22 mouse cellular contexts compared by ENCODE assay signal in genomic region chr3:105791129-105791528, GRCm38 (mm10). TPM values are rescaled to one million over a fixed set of nuclear protein-coding genes. Genes with fewer than 3 reads are reported as not detected.
DNase-seq lines count a peak whose midpoint lies in the region; ATAC-seq and TF ChIP-seq lines count a peak whose summit lies in the region.
"Had no signal": no experiment of that assay in that cellular context is flagged by ENCODE, and none has a peak within 500 bp of the region (broad histone marks: within the 10 kb centered on the region; RNA-seq: fewer than 3 reads in every experiment).

No protein-coding gene starts in this region.

- ATAC-seq in liver, postnatal 0 days, result no peak
- ATAC-seq: forebrain, embryonic 14.5 days; hindbrain, embryonic 16.5 days; Patski had no signal

- H3K27me3 ChIP-seq in liver, postnatal 0 days (ENCODE audit: insufficient read depth, low read length), result no peaks in the 10 kb centered on the region
- H3K27me3 ChIP-seq in midbrain, embryonic 10.5 days (ENCODE audit: low read depth, poor library complexity, severe bottlenecking), result no peaks in the 10 kb centered on the region
- H3K27me3 ChIP-seq: CH12.LX; heart, embryonic 13.5 days; hindbrain, embryonic 12.5 days; Patski had no signal

- no peaks in the 10 kb centered on the region for H3K9me3 ChIP-seq in liver, postnatal 0 days (ENCODE audit: low read length)
- no peaks in the 10 kb centered on the region; the same call in 1 of the 2 replicates for H3K9me3 ChIP-seq in midbrain, embryonic 10.5 days (replicated peaks)
- H3K9me3 ChIP-seq: forebrain, embryonic 10.5 days had no signal

- H3K4me2 ChIP-seq in liver, postnatal 0 days (ENCODE audit: low read depth, low read length), result no peak overlapping the region
- H3K4me2 ChIP-seq: heart, embryonic 13.5 days; hindbrain, embryonic 12.5 days had no signal

- peak; percentile 25 for DNase-seq in CD4-positive helper T cell, adult 2 months (ENCODE audit: low read depth, low spot score)
- DNase-seq in CD4-positive, CD25-positive, alpha-beta regulatory T cell, adult 2 months (ENCODE audit: low read depth, low spot score), result peak; percentile 34
- DNase-seq in induced T-regulatory cell, adult 2 months (ENCODE audit: low read depth), result peak; percentile 70
- DNase-seq in liver, postnatal 0 days, result no peak
- DNase-seq in midbrain, embryonic 10.5 days (ENCODE audit: low spot score), result no peak
- DNase-seq in lung, postnatal 25 days (ENCODE audit: low spot score), result no peak
- no peak for DNase-seq in kidney, adult 8-10 months
- DNase-seq: adrenal gland, adult 2 months; adrenal gland, postnatal 25 days; cerebellum, adult 18-20 months; cerebellum, adult 9-11 months; gastrocnemius, postnatal 36 days; heart, adult 11 months; heart, postnatal 4 days had no signal

- 0 out of 2 replicates have a peak overlapping the region, but pooled peaks have one; percentile 46 for H3K27ac ChIP-seq in liver, postnatal 0 days (ENCODE audit: low read depth)
- H3K27ac ChIP-seq in midbrain, embryonic 10.5 days (replicated peaks), result no peak overlapping the region
- H3K27ac ChIP-seq: embryonic facial prominence, embryonic 10.5 days; forebrain, embryonic 10.5 days; heart, embryonic 13.5 days; hindbrain, embryonic 12.5 days had no signal

- H3K9ac ChIP-seq in liver, postnatal 0 days (replicated peaks), result no peak overlapping the region
- H3K9ac ChIP-seq: heart, embryonic 13.5 days; hindbrain, embryonic 12.5 days had no signal

- H3K36me3 ChIP-seq in liver, postnatal 0 days (replicated peaks; ENCODE audit: insufficient read depth, low read length), result peaks cover 11% of the 10 kb centered on the region; the same call in 1 of the 2 replicates
- peaks cover 41% of the 10 kb centered on the region for H3K36me3 ChIP-seq in midbrain, embryonic 10.5 days

- TF ChIP-seq CTCF in liver, postnatal 0 days (IDR thresholded peaks at IDR 0.05; ENCODE audit: low read depth), result no peak

- WGBS in liver, postnatal 0 days (ENCODE audit: insufficient replicate concordance), result 84% methylated on average over 2 of the region's 2 CpGs
- 98% methylated on average over 2 of the region's 2 CpGs for WGBS in midbrain, embryonic 10.5 days

- H3K4me1 ChIP-seq in liver, postnatal 0 days (ENCODE audit: insufficient read depth), result peaks cover 15% of the 10 kb centered on the region
- H3K4me1 ChIP-seq in midbrain, embryonic 10.5 days, result no peaks in the 10 kb centered on the region
- H3K4me1 ChIP-seq: embryonic facial prominence, embryonic 10.5 days; forebrain, embryonic 10.5 days; hindbrain, embryonic 12.5 days had no signal

- TF ChIP-seq EP300 in liver, postnatal 0 days (IDR thresholded peaks at IDR 0.05; ENCODE audit: low read depth), result no peak

- no peak overlapping the region for H3K4me3 ChIP-seq in liver, postnatal 0 days (ENCODE audit: low read depth, low read length)
- no peak overlapping the region for H3K4me3 ChIP-seq in midbrain, embryonic 10.5 days
- H3K4me3 ChIP-seq: embryonic facial prominence, embryonic 10.5 days; forebrain, embryonic 10.5 days; heart, embryonic 13.5 days; hindbrain, embryonic 12.5 days had no signal

RNA-seq across cellular contexts. Expression of gene Rap1a, which starts 10.0 kb away (rescaled TPM):
- 89.0 and 93.3 TPM in 2 replicates for polyA plus RNA-seq in liver, postnatal 0 days (2015; fragmentation: Nextera tagmentation; extraction: Ambion mirVana)
- polyA plus RNA-seq in midbrain, embryonic 10.5 days (2016; fragmentation: Nextera tagmentation; extraction: Ambion mirVana), result 72.5 and 79.7 TPM in 2 replicates

Comparison
In these comparisons a context has a peak if more than half of its experiments do, and no peak if none do; other contexts are left out.
1. DNase-seq: peak in CD4-positive helper T cell, adult 2 months (single experiment), CD4-positive, CD25-positive, alpha-beta regulatory T cell, adult 2 months (single experiment) and induced T-regulatory cell, adult 2 months (single experiment); none in liver, postnatal 0 days (single experiment), midbrain, embryonic 10.5 days (single experiment), lung, postnatal 25 days (single experiment) and kidney, adult 8-10 months (0 of 2).